Mouse (Mus musculus) right cerebral cortex, postnatal 36 days (tissue): Measurements from ENCODE around the gene Slco3a1.

Experiments used
- DNase-seq, 2 experiments: peaks; one replicate each; pipeline ENCODE4 v3.0.0; 2022; ENCODE audit warnings: low spot score in 2 of 2, mixed read lengths in 1 of 2

Gene Slco3a1

GRCm38 (mm10) chr7:74528182-74528581 lies 26.4 kb downstream of the Slco3a1 start:
- DNase-seq, result no peak

GRCm38 (mm10) chr7:74527689-74528088 lies 26.9 kb downstream of the Slco3a1 start:
- DNase-seq, result no peak

GRCm38 (mm10) chr7:74526030-74526429 lies 28.6 kb downstream of the Slco3a1 start:
- no peak for DNase-seq

GRCm38 (mm10) chr7:74525586-74525985 lies 29.0 kb downstream of the Slco3a1 start:
- no peak for DNase-seq

GRCm38 (mm10) chr7:74524188-74524971 lies 30.2 kb downstream of the Slco3a1 start:
- no peak for DNase-seq

GRCm38 (mm10) chr7:74523086-74523485 lies 31.5 kb downstream of the Slco3a1 start:
- no peak for DNase-seq

- DNase-seq, result no peak
These were observed 32.3 kb downstream of the Slco3a1 start for GRCm38 (mm10) chr7:74522260-74522659.

GRCm38 (mm10) chr7:74519386-74519785 lies 35.2 kb downstream of the Slco3a1 start:
- no peak for DNase-seq

- DNase-seq, result no peak
These were observed 35.8 kb downstream of the Slco3a1 start for GRCm38 (mm10) chr7:74518776-74519175.

GRCm38 (mm10) chr7:74518255-74518654 lies 36.3 kb downstream of the Slco3a1 start:
- no peak for DNase-seq

GRCm38 (mm10) chr7:74510676-74511075 lies 43.9 kb downstream of the Slco3a1 start:
- DNase-seq, result no peak

GRCm38 (mm10) chr7:74508205-74508604 lies 46.4 kb downstream of the Slco3a1 start:
- DNase-seq, result no peak

GRCm38 (mm10) chr7:74506856-74507255 lies 47.7 kb downstream of the Slco3a1 start:
- DNase-seq, result no peak

- DNase-seq, result no peak
These were observed 48.9 kb downstream of the Slco3a1 start for GRCm38 (mm10) chr7:74505635-74506034.

- no peak for DNase-seq
These were observed 53.4 kb downstream of the Slco3a1 start for GRCm38 (mm10) chr7:74501187-74501586.

GRCm38 (mm10) chr7:74499470-74499869 lies 55.1 kb downstream of the Slco3a1 start:
- no peak for DNase-seq

- DNase-seq, result no peak
These were observed 56.2 kb downstream of the Slco3a1 start for GRCm38 (mm10) chr7:74498266-74498980.

- no peak for DNase-seq
These were observed 57.4 kb downstream of the Slco3a1 start for GRCm38 (mm10) chr7:74497203-74497602.

GRCm38 (mm10) chr7:74495451-74495850 lies 59.1 kb downstream of the Slco3a1 start:
- no peak for DNase-seq

- no peak for DNase-seq
These were observed 60.8 kb downstream of the Slco3a1 start for GRCm38 (mm10) chr7:74493775-74494174.

GRCm38 (mm10) chr7:74491683-74492355 lies 62.8 kb downstream of the Slco3a1 start:
- no peak for DNase-seq

- DNase-seq, result no peak
These were observed 66.4 kb downstream of the Slco3a1 start for GRCm38 (mm10) chr7:74488141-74488540.

- peak; percentile 8 to 26 for DNase-seq
These were observed 66.9 kb downstream of the Slco3a1 start for GRCm38 (mm10) chr7:74487727-74488126.
